Mouse (Mus musculus) heart, embryonic 15.5 days (tissue): ENCODE results near the gene Tet3. TPM values are rescaled to one million over a fixed set of nuclear protein-coding genes. Genes with fewer than 3 reads are reported as not detected.

Experiments
- ATAC-seq: fragments of 200-750 bp; cut with Nextera tagmentation; replicated peaks from 2 replicates; pipeline ENCODE4 v1.8.0; 2017; ENCODE audit warnings: low read depth, moderate TSS enrichment; ENCODE audit not compliant: insufficient number of reproducible peaks, insufficient read depth, low FRiP score
- H3K27ac ChIP-seq: fragments of 300-500 bp; sonication (generic); 2 replicates; pipeline ENCODE4 v1.5.1; 2015; ENCODE audit warnings: mild to moderate bottlenecking, inconsistent platforms
- H3K27me3 ChIP-seq: fragments of 300-500 bp; sonication (generic); 2 replicates; pipeline ENCODE4 v1.6.1; 2015; ENCODE audit warnings: inconsistent platforms
- H3K36me3 ChIP-seq: fragments of 300-500 bp; sonication (generic); 2 replicates; pipeline ENCODE4 v1.6.1; 2015; ENCODE audit warnings: mild to moderate bottlenecking, inconsistent platforms
- H3K4me1 ChIP-seq: fragments of 300-500 bp; sonication (generic); replicated peaks from 2 replicates; pipeline ENCODE4 v1.6.1; 2015; ENCODE audit warnings: inconsistent platforms
- H3K4me2 ChIP-seq: fragments of 300-500 bp; sonication (generic); 2 replicates; pipeline ENCODE4 v1.6.1; 2015; ENCODE audit warnings: inconsistent platforms, mild to moderate bottlenecking, moderate library complexity
- H3K4me3 ChIP-seq: fragments of 300-500 bp; sonication (generic); 2 replicates; pipeline ENCODE4 v1.5.1; 2015; ENCODE audit warnings: mild to moderate bottlenecking, inconsistent platforms
- H3K9ac ChIP-seq: fragments of 300-500 bp; sonication (generic); 2 replicates; pipeline ENCODE4 v1.6.1; 2015; ENCODE audit warnings: mild to moderate bottlenecking, inconsistent platforms
- H3K9me3 ChIP-seq: fragments of 300-500 bp; sonication (generic); replicated peaks from 2 replicates; pipeline ENCODE4 v1.6.1; 2016; ENCODE audit warnings: inconsistent platforms
- WGBS: fragments of 180-500 bp; shearing (Covaris S2); methylation state at CpG from one replicate; pipeline ENCODE4 v1.1.7; 2015; ENCODE audit warnings: mixed read lengths; 5-methylcytosine and 5-hydroxymethylcytosine counted together
- polyA plus RNA-seq: library from polyadenylated mRNA; unstranded; fragments of >200 nt; fragmentation: Nextera tagmentation; extraction: Ambion mirVana; gene quantifications from 2 replicates; pipeline ENCODE4 v1.2.1, GENCODE M21; 2015

The Tet3 gene
- polyA plus RNA-seq, 1 experiment from 2014 or later = 26.2 TPM

DNA sequence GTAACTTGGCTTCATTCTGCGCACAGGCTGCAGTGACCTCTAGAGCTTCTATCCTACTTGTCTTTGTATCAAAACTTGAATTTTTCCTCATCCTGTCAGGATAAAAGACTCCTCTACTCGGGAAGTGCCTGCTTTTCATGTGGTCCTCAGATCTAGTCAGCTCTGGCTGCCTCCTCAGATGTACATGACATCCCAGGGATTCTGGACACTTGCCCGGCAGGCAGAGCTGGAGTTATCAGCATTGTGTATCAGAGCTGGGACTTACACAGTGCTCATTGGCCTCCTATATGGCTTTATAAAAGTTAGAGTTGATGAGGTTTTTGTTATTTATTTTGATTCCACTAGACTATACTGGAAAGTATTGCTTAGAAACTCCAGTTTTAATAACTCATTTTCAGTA, 117.5 kb downstream of the Tet3 start:
- H3K4me3 ChIP-seq = no peak overlapping the region
- H3K36me3 ChIP-seq = peaks cover 47% of the 10 kb centered on the region
- H3K27me3 ChIP-seq = no peaks in the 10 kb centered on the region
- H3K9ac ChIP-seq = no peak overlapping the region
- no peaks in the 10 kb centered on the region for H3K9me3 ChIP-seq
- no peak overlapping the region for H3K4me2 ChIP-seq
- H3K4me1 ChIP-seq = no peaks in the 10 kb centered on the region; the same call in 1 of the 2 replicates
- no peak overlapping the region for H3K27ac ChIP-seq
- 58% methylated on average over 3 of the region's 3 CpGs for WGBS
- ATAC-seq = no peak

GRCm38 (mm10) chr6:83327591-83328190, 131.2 kb downstream of the Tet3 start:
- Histone ChIP-seq H3K4me1 (peaks cover 19% of the 10 kb centered on the region), H3K4me2 (no peak overlapping the region), H3K4me3 (no peak overlapping the region), H3K9ac (no peak overlapping the region), H3K27ac (no peak overlapping the region), H3K27me3 (no peaks in the 10 kb centered on the region), H3K9me3 (no peaks in the 10 kb centered on the region), H3K36me3 (peaks cover 29% of the 10 kb centered on the region)
- 86% methylated on average over 3 of the region's 3 CpGs for WGBS
- no peak for ATAC-seq

DNA sequence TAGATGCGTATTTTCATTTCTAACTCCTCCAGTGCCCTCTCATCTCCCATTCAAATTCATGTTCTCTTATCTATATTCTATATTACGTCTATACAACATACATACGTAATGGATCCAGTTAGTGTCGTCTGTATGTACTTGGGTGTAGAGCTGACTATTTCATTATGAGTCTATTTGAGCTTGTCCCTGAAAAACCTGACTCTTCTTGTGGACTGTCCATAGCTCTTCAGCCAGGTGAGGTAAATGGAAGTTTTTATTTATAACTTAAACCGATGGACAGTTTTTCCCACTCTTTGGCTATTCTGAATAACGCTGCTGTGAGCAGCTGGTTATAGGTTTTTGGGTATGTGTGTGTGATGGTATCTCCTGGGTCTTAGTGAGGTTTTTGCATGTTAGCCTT, 132.1 kb downstream of the Tet3 start:
- Histone ChIP-seq H3K4me3 (peak overlapping the region; percentile 86), H3K27ac (no peak overlapping the region), H3K27me3 (no peaks in the 10 kb centered on the region), H3K9me3 (no peaks in the 10 kb centered on the region), H3K4me2 (peak overlapping the region; percentile 81), H3K36me3 (peaks cover 21% of the 10 kb centered on the region), H3K4me1 (peaks cover 19% of the 10 kb centered on the region), H3K9ac (peak overlapping the region; percentile 86)
- WGBS = 46% methylated on average over 6 of the region's 6 CpGs
- ATAC-seq = no peak

- ATAC-seq = no peak
- WGBS = 3% methylated on average over 6 of the region's 6 CpGs
- H3K9me3 ChIP-seq = no peaks in the 10 kb centered on the region
- H3K4me2 ChIP-seq = peak overlapping the region; percentile 81
- H3K27me3 ChIP-seq = no peaks in the 10 kb centered on the region
- H3K4me3 ChIP-seq = peak overlapping the region; percentile 86
- peak overlapping the region; percentile 95 for H3K27ac ChIP-seq
- H3K36me3 ChIP-seq = peaks cover 17% of the 10 kb centered on the region
- H3K4me1 ChIP-seq = peaks cover 19% of the 10 kb centered on the region
- peak overlapping the region; percentile 86 for H3K9ac ChIP-seq
These were observed 132.5 kb downstream of the Tet3 start for GRCm38 (mm10) chr6:83326394-83326736.

DNA sequence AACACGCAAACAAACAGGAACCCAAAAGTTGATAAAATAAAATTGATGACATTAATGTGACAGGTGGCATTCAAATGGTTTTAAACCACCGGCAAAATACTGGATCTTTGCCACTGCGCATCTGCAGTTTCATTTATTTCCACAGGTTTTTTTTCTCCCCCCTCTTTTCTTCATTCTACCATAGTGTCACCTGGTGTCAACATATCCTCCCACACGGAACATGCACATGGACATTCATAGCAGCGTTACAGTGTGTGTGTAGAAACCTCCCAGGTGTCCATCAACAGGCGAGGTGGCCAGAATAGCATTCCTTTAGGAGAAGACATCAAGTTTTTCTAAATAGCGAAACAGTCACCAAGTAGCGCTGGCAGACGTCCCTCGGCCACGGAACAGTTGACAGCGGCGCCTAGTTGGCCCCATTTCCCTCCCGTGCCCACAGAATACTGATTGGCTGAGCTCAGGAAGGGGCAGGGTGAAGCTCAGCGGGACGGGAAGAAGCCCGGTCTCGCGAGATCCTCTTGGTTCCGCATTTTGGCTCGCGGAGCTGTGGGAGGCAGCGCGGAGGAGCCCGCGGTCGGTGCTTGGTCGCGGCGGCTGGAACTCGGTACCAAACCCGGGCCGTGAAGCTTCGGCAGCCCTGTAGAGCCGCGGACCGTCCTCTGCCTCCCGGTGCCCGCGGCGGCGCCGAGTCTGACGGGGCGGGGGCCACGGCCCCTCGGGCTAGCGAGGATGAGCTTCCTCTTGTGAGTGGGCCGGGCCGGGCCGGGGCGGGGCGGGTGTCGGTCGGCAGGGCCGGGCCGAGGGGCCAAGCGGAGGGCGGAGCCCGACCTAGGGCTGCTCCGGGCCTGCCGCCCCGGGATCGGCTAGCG, 133.1 kb downstream of the Tet3 start, which contains the start of the genes Mthfd2 and Mob1a:
TSS of gene Mthfd2 (minus strand) at position 384 of the 869 bp plus-strand sequence.
TSS of gene Mob1a (plus strand) at position 492 of the 869 bp plus-strand sequence.
- peak; percentile 97 for ATAC-seq
- WGBS = 1% methylated on average over 63 of the region's 65 CpGs
- no peaks in the 10 kb centered on the region for H3K27me3 ChIP-seq
- peaks cover 19% of the 10 kb centered on the region for H3K4me1 ChIP-seq
- peak within 1 kb of the TSS; percentile 95 for H3K27ac ChIP-seq
- H3K4me2 ChIP-seq = peak within 1 kb of the TSS; percentile 81
- H3K9ac ChIP-seq = peak within 1 kb of the TSS; percentile 86
- H3K9me3 ChIP-seq = no peaks in the 10 kb centered on the region
- H3K36me3 ChIP-seq = peaks cover 11% of the 10 kb centered on the region
- H3K4me3 ChIP-seq = peak within 1 kb of the TSS; percentile 86

GRCm38 (mm10) chr6:83323652-83324419, 135.0 kb downstream of the Tet3 start:
- Histone ChIP-seq H3K4me1 (peaks cover 19% of the 10 kb centered on the region), H3K4me3 (no peak overlapping the region), H3K9me3 (no peaks in the 10 kb centered on the region), H3K27ac (no peak overlapping the region), H3K36me3 (no peaks in the 10 kb centered on the region), H3K9ac (no peak overlapping the region), H3K4me2 (no peak overlapping the region), H3K27me3 (no peaks in the 10 kb centered on the region)
- WGBS = 58% methylated on average over 8 of the region's 8 CpGs
- ATAC-seq = no peak

GRCm38 (mm10) chr6:83322794-83323193, 136.1 kb downstream of the Tet3 start:
- H3K27me3 ChIP-seq = no peaks in the 10 kb centered on the region
- no peaks in the 10 kb centered on the region for H3K9me3 ChIP-seq
- H3K4me2 ChIP-seq = no peak overlapping the region
- no peaks in the 10 kb centered on the region for H3K36me3 ChIP-seq
- no peak overlapping the region for H3K4me3 ChIP-seq
- 63% methylated on average over 2 of the region's 2 CpGs for WGBS
- no peak overlapping the region for H3K27ac ChIP-seq
- H3K9ac ChIP-seq = no peak overlapping the region
- H3K4me1 ChIP-seq = peaks cover 18% of the 10 kb centered on the region
- ATAC-seq = no peak

- H3K9me3 ChIP-seq = no peaks in the 10 kb centered on the region
- no peak overlapping the region for H3K4me2 ChIP-seq
- H3K27me3 ChIP-seq = no peaks in the 10 kb centered on the region
- H3K4me3 ChIP-seq = no peak overlapping the region
- H3K4me1 ChIP-seq = peaks cover 14% of the 10 kb centered on the region
- H3K9ac ChIP-seq = no peak overlapping the region
- no peak for ATAC-seq
- no peaks in the 10 kb centered on the region for H3K36me3 ChIP-seq
- no peak overlapping the region for H3K27ac ChIP-seq
- whole genome bisulfite sequencing = 46% methylated on average over 1 of the region's 1 CpGs
These were observed 137.0 kb downstream of the Tet3 start for GRCm38 (mm10) chr6:83321927-83322326.

- no peaks in the 10 kb centered on the region for H3K27me3 ChIP-seq
- WGBS = under 1% methylated on average over 52 of the region's 52 CpGs
- H3K27ac ChIP-seq = 0 out of 2 replicates have a peak overlapping the region, but pooled peaks have one; percentile 36
- peak overlapping the region; percentile 97 for H3K4me2 ChIP-seq
- H3K9ac ChIP-seq = peak overlapping the region; percentile 70
- no peaks in the 10 kb centered on the region for H3K9me3 ChIP-seq
- H3K36me3 ChIP-seq = no peaks in the 10 kb centered on the region
- peak overlapping the region; percentile 89 for H3K4me3 ChIP-seq
- peaks cover 6% of the 10 kb centered on the region for H3K4me1 ChIP-seq
- peak; percentile 98 for ATAC-seq
These were observed 141.7 kb downstream of the Tet3 start for GRCm38 (mm10) chr6:83317108-83317741.

- Histone ChIP-seq H3K9ac (no peak overlapping the region), H3K27me3 (no peaks in the 10 kb centered on the region), H3K36me3 (no peaks in the 10 kb centered on the region), H3K4me1 (peaks cover 6% of the 10 kb centered on the region), H3K9me3 (no peaks in the 10 kb centered on the region), H3K4me2 (peak overlapping the region; percentile 97; the same call in 1 of the 2 replicates), H3K27ac (no peak overlapping the region), H3K4me3 (peak overlapping the region; percentile 89; the same call in 1 of the 2 replicates)
- ATAC-seq = no peak
- 18% methylated on average over 10 of the region's 10 CpGs for WGBS
These were observed 142.9 kb downstream of the Tet3 start for GRCm38 (mm10) chr6:83316022-83316421.

- no peak for ATAC-seq
- H3K27me3 ChIP-seq = no peaks in the 10 kb centered on the region
- H3K4me3 ChIP-seq = no peak overlapping the region
- H3K4me1 ChIP-seq = peaks cover 6% of the 10 kb centered on the region
- H3K9me3 ChIP-seq = no peaks in the 10 kb centered on the region
- no peak overlapping the region for H3K27ac ChIP-seq
- H3K9ac ChIP-seq = no peak overlapping the region
- no peaks in the 10 kb centered on the region; the same call in 1 of the 2 replicates for H3K36me3 ChIP-seq
- no peak overlapping the region for H3K4me2 ChIP-seq
These were observed 143.6 kb downstream of the Tet3 start for GRCm38 (mm10) chr6:83315293-83315692.
